Mouse (Mus musculus) ovary, postnatal 10 days (tissue): ENCODE results near the gene Fbxw5.

Experiments
- DNase-seq: peaks from one replicate; pipeline ENCODE4 v3.0.0; 2022; ENCODE audit warnings: low spot score

Fbxw5 gene

GRCm38 (mm10) chr2:25500576-25501405 is at the start of gene Fbxw5:
Gene Fbxw5 (plus strand): TSS chr2:25500750.
- peak; percentile 46 for DNase-seq

- DNase-seq = no peak
These were observed 49.5 kb upstream of the Fbxw5 start for GRCm38 (mm10) chr2:25450853-25451647.

- DNase-seq = no peak
These were observed 47.6 kb upstream of the Fbxw5 start for GRCm38 (mm10) chr2:25452951-25453350.

- DNase-seq = no peak
These were observed 44.2 kb upstream of the Fbxw5 start, which contains the start of gene Clic3 for GRCm38 (mm10) chr2:25456205-25456953. Gene Clic3 (plus strand): TSS chr2:25456838.

GRCm38 (mm10) chr2:25457022-25457896 is 43.3 kb upstream of the Fbxw5 start:
- no peak for DNase-seq

GRCm38 (mm10) chr2:25458911-25459310 is 41.6 kb upstream of the Fbxw5 start:
- no peak for DNase-seq

- DNase-seq = no peak
These were observed 40.4 kb upstream of the Fbxw5 start for GRCm38 (mm10) chr2:25460135-25460534.

GRCm38 (mm10) chr2:25460551-25461309 is 39.8 kb upstream of the Fbxw5 start, which contains the start of gene Paxx:
Gene Paxx (minus strand): TSS chr2:25461094.
- DNase-seq = peak; percentile 69

GRCm38 (mm10) chr2:25461407-25461806 is 39.1 kb upstream of the Fbxw5 start:
- DNase-seq = no peak

- DNase-seq = no peak
These were observed 36.9 kb upstream of the Fbxw5 start for GRCm38 (mm10) chr2:25463630-25464029.

GRCm38 (mm10) chr2:25465256-25465655 is 35.3 kb upstream of the Fbxw5 start:
- DNase-seq = no peak

GRCm38 (mm10) chr2:25465816-25466635 is 34.5 kb upstream of the Fbxw5 start:
- no peak for DNase-seq

- no peak for DNase-seq
These were observed 32.8 kb upstream of the Fbxw5 start for GRCm38 (mm10) chr2:25467606-25468303.

- no peak for DNase-seq
These were observed 31.3 kb upstream of the Fbxw5 start for GRCm38 (mm10) chr2:25468962-25469915.

- DNase-seq = no peak
These were observed 30.6 kb upstream of the Fbxw5 start, which contains the start of gene Ptgds for GRCm38 (mm10) chr2:25469969-25470368. Gene Ptgds (minus strand): TSS chr2:25470046.

- no peak for DNase-seq
These were observed 28.0 kb upstream of the Fbxw5 start for GRCm38 (mm10) chr2:25472550-25472949.

GRCm38 (mm10) chr2:25477541-25477940 is 23.0 kb upstream of the Fbxw5 start:
- DNase-seq = no peak
